Mouse (Mus musculus) layer of hippocampus, adult 2 months (tissue): ENCODE data around the gene Nsun5. TPM values are rescaled to one million over a fixed set of nuclear protein-coding genes. Genes with fewer than 3 reads are reported as not detected.
A peak's percentile ranks its signal among the peaks of the same experiment; 100 is the strongest.
"Not testable (repeated sequence)": the region's sequence is repeated elsewhere in the genome, so short reads cannot be mapped to it uniquely, and the experiment has no call there.

Experiments
- DNase-seq, 2 experiments: peaks; one replicate each; pipeline ENCODE4 v3.0.0; 2022; ENCODE audit warnings: low spot score in 2 of 2
- H3K27ac ChIP-seq: fragments of 200-600 bp; 2 replicates; pipeline ENCODE4 v1.8.1; 2022
- H3K4me3 ChIP-seq: fragments of 200-600 bp; 2 replicates; pipeline ENCODE4 v1.8.1; 2022; ENCODE audit warnings: mild to moderate bottlenecking
- CTCF ChIP-seq: fragments of 200-600 bp; conservative IDR thresholded peaks from 2 replicates; pipeline ENCODE4 v1.8.1; 2022; ENCODE audit warnings: antibody characterized with exemption, mild to moderate bottlenecking, moderate library complexity
- total RNA-seq, 2 experiments: library from RNA; stranded (reverse); gene quantifications; 2 replicates each; pipeline ENCODE4 v1.2.3; 2021

Gene Nsun5
- total RNA-seq, 2 experiments from 2014 or later = 21.7 to 30.1 TPM

DNA sequence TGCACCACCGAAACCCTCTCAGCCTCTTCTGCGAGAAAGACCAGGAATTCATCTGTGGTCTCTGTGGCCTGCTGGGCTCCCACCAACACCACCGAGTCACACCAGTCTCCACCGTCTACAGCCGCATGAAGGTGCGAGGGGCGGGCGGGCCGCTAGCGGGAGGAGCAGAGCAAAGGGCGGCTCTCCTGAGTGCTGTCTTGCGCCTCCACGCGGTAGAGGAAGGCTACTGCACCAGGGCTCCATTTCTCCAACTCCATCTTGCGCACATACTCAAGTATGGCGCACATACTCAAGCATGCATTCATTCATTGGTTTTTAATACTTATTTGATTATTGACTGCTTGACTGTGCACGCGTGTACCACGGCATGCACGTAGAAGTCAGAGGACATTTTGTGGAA is 16.2 kb upstream of the Nsun5 start:
- peak; percentile 68 for TF ChIP-seq CTCF

DNA sequence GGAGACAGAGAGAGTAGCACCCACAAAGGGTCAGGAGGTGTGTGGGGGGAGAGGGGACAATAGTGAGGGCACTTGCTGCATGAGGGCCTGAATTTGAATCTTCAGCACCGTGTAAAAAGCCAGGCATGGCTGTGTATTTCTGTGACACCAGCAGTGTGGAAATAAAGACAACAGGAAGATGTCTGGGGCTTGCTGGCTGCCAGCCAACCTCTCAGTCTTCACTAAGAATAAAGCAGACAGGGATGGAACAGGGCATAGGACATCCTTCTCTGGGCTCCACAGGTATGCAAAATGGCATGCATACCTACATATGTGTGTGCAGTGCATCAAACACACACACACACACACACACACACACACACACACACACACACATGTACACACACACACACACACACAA is 13.7 kb upstream of the Nsun5 start:
- Histone ChIP-seq H3K4me3 (no peak overlapping the region), H3K27ac (no peak overlapping the region)
- TF ChIP-seq CTCF = no peak
- DNase-seq = no peak

More for the DNA sequence above, 16.2 kb upstream of the Nsun5 start:
- no peak for DNase-seq
- Histone ChIP-seq H3K27ac (no peak overlapping the region), H3K4me3 (no peak overlapping the region)

- no peak overlapping the region for H3K27ac ChIP-seq
- H3K4me3 ChIP-seq = no peak overlapping the region
- TF ChIP-seq CTCF = no peak
- DNase-seq = no peak
Observed at GRCm38 (mm10) chr5:135357556-135357955, 12.2 kb upstream of the Nsun5 start.

GRCm38 (mm10) chr5:135359772-135360171 is 10.0 kb upstream of the Nsun5 start:
- Histone ChIP-seq H3K4me3 (no peak overlapping the region), H3K27ac (no peak overlapping the region)
- DNase-seq = no peak
- TF ChIP-seq CTCF = no peak

- no peak for TF ChIP-seq CTCF
- Histone ChIP-seq H3K27ac (no peak overlapping the region), H3K4me3 (no peak overlapping the region)
- no peak for DNase-seq
Observed at GRCm38 (mm10) chr5:135362572-135362971, 7.2 kb upstream of the Nsun5 start.

- peak; percentile 69 for TF ChIP-seq CTCF
- Histone ChIP-seq H3K4me3 (no peak overlapping the region), H3K27ac (no peak overlapping the region)
- no peak for DNase-seq
Observed at GRCm38 (mm10) chr5:135363540-135363939, 6.2 kb upstream of the Nsun5 start.

DNA sequence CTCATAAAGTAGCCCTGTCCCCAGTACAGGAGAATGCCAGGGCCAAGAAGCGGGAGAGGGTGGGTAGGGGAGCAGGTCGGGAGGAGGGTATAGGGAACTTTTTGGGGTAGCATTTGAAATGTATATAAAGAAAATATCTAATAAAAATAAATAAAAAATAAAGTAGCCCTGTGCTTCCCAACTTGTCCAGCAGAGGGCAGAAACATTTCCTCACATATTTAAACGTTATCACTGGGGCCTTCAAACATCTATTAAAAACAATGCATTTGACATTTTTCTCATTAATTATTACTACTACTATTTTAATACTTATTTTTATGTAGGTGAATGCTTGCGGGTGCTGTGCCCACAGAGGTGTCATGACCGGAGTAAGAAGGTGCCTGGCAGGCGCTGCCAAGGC is 1.9 kb upstream of the Nsun5 start:
- H3K27ac ChIP-seq = no peak overlapping the region
- peak; percentile 86 for TF ChIP-seq CTCF
- DNase-seq = no peak
- no peak overlapping the region for H3K4me3 ChIP-seq

GRCm38 (mm10) chr5:135368312-135368711 is 1.4 kb upstream of the Nsun5 start:
- no peak for TF ChIP-seq CTCF
- H3K4me3 ChIP-seq = no peak overlapping the region
- DNase-seq = no peak
- no peak overlapping the region for H3K27ac ChIP-seq

DNA sequence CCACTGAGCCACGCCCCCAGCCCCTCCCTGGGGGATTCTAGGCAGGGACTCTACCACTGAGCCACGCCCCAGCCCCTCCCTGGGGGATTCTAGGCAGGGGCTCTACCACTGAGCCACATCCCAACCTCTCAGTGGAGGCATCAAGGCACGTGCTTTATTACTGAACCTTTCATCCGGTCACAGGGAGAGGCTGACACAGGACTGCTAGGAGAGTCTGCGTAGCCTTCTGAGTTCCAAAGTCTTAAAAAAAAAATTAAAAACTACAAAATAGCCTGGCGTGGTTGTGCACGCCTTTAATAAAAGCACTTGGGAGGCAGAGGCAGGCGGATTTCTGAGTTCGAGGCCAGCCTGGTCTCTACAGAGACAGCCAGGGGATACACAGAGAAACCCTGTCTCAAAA is 557 bp upstream of the Nsun5 start:
- DNase-seq = not testable (repeated sequence)
- H3K27ac ChIP-seq = peak overlapping the region; percentile 93; the same call in 1 of the 2 replicates

GRCm38 (mm10) chr5:135371195-135371594 is 1.4 kb downstream of the Nsun5 start:
- TF ChIP-seq CTCF = no peak
- Histone ChIP-seq H3K27ac (no peak overlapping the region), H3K4me3 (no peak overlapping the region)
- DNase-seq = no peak

More for the DNA sequence above, 557 bp upstream of the Nsun5 start:
- H3K4me3 ChIP-seq = peak overlapping the region; percentile 95

- no peak for DNase-seq
- H3K4me3 ChIP-seq = no peak overlapping the region
- no peak overlapping the region for H3K27ac ChIP-seq
- peak; percentile 53 for TF ChIP-seq CTCF
Observed at GRCm38 (mm10) chr5:135373601-135374000, 3.8 kb downstream of the Nsun5 start.

DNA sequence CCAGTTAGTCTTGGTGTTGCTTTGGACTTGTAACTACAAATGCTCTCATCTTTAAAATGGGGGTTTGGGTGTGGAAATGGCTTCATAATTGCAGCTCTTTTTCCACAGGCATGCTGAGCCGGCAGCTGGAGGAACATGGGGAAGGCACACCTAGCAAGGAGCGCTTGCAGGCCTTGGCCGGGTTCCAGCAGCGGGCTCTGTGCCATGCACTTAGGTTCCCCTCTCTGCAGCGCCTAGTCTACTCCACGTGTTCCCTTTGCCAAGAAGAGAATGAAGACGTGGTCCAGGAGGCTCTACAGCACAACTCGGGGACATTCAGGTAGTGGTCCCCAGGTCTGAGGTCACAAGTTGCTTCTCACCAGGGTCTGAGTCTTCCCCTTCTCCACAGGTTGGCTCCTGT is 5.4 kb downstream of the Nsun5 start:
- no peak for TF ChIP-seq CTCF

GRCm38 (mm10) chr5:135376341-135376740 is 6.6 kb downstream of the Nsun5 start:
- DNase-seq = no peak
- TF ChIP-seq CTCF = no peak
- H3K4me3 ChIP-seq = no peak overlapping the region
- no peak overlapping the region for H3K27ac ChIP-seq

More for the DNA sequence above, 5.4 kb downstream of the Nsun5 start:
- peak overlapping the region; percentile 43; the same call in 1 of the 2 replicates for H3K27ac ChIP-seq
- no peak overlapping the region for H3K4me3 ChIP-seq
- no peak for DNase-seq

- no peak for TF ChIP-seq CTCF
- H3K4me3 ChIP-seq = no peak overlapping the region
- H3K27ac ChIP-seq = no peak overlapping the region
- DNase-seq = no peak
Observed at GRCm38 (mm10) chr5:135380681-135381080, 10.9 kb downstream of the Nsun5 start.
